Mouse (Mus musculus) left cerebral cortex, adult 11 months (tissue): ENCODE data around the gene Naaladl1.
A peak's percentile ranks its signal among the peaks of the same experiment; 100 is the strongest.

ENCODE experiments used
- DNase-seq: peaks from one replicate; pipeline ENCODE4 v3.0.0; 2022; ENCODE audit warnings: low spot score

The Naaladl1 gene

DNA sequence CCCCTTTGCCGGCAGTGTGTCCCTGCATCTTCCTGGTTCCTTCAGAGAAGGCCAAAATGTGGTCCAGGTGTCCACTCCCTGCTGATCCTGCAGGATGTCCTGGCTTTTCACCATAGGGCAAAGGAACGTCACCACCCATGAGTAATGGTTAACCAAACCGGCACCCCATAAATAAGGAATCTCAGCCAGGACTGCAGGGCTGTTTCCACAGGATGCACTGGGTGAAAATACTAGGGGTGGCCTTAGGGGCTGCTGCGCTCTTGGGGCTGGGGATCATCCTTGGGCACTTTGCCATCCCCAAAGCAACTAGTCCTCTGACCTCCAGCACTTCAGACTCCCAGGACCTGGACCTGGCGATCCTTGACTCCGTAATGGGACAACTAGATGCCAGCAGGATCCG is at the start of gene Naaladl1:
TSS of gene Naaladl1 (plus strand) at position 197 of the 400 bp plus-strand sequence.
- no peak for DNase-seq

GRCm38 (mm10) chr19:6056696-6057095 is 48.9 kb upstream of the Naaladl1 start:
- no peak for DNase-seq

DNA sequence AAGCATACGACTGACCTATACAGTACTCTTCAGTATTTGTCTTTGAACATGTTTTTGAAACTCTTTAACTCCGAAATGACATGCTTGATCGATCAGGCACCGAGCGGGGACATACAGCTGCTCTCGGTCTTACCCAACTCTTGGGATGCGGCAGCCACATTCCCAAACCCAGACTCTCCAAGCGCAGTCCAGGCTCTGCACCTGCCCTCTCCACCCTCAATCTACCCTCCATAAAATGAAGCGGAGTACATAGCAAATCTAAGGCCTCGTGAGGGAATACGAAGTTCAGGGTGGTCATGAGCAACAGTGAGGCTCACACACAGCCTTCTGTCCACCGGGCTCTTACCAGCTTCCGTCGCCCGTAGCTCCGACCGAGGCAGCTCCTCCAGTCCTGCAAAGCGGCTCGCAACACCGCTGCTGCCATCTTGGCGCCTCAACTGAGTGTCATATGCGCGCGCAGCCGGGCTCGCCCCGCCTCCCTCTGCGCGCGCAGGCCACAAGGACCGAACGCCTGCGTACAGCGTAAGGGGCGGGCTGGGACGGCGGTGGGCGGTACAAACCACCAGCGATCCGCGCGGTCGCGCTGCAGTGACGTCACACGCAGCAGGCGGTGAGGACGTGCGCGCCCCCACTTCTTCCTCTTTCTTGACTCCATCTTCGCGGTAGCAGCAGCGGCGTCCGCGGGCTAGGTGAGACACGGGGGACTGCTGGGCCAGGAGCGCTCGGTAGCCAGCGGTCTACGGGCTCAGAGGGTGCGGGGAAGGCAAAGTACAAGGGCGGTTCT is 48.1 kb upstream of the Naaladl1 start, which contains the start of the genes Mrpl49 and Fau:
TSS of gene Mrpl49 (minus strand) at position 473 of the 784 bp plus-strand sequence.
TSS of gene Fau (plus strand) at position 532 of the 784 bp plus-strand sequence.
- DNase-seq = peak; percentile 95

DNA sequence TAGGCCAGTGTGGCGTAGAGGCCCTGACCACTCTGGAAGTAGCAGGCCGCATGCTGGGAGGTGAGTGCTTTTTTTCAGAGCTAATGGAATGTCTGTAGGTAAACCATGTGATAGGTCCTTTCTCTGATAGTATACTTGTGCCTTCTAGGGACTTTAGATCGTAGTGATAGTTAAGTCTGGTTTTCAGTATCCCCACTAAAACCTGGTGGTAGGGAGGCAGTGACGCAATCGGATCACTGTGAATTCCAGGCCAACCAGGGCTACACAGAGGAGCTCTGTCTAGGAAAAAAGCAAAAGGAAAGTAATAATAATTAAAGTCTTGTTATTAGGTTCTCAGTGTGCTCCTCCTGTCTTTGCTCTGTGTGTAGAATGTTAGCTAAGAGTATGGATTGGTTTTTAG is 47.1 kb upstream of the Naaladl1 start:
- DNase-seq = no peak

DNA sequence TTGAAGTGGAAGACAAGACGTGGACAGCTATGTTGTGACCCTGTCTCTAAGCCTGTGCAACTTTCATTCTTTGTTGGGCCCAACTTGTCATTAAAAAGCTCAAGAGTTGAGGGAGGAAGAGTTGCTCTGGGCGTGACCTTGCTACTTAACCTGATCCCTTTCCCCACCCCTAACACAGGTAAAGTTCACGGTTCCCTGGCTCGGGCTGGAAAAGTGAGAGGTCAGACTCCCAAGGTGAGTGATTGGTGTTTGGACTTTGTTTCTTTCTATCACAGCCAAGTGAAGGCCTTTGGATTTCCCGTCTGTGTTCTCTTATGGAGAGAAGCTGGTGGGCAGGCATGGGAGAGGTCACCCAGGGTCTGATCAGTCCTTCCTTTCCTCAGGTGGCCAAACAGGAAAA is 46.6 kb upstream of the Naaladl1 start:
- DNase-seq = no peak

DNA sequence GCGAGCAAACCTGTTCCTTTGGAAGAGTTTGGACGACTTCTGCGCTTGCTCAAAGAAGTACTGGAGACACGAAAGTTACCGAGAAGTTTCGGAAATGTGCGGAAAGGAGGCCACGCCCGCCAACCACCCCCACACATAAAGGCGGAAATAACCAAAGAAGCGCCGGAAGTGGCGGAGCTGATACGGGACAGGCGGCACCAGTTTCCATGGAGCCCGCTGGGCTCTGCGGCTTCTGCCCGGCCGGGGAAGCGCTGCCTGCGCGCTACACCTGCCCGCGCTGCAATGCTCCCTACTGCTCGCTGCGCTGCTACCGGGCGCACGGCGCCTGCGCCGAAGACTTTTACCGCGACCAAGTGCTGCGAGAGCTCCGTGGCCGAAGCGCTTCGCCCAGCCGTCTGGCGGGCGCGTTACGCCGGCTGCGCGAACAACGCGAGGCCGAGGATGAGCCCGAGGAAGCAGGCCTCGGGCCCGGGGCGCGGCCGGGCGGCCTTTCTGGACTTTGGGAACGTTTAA is 44.5 kb upstream of the Naaladl1 start, which contains the start of gene Znhit2:
TSS of gene Znhit2 (plus strand) at position 172 of the 513 bp plus-strand sequence.
- peak; percentile 90 for DNase-seq

GRCm38 (mm10) chr19:6061641-6062302 is 43.8 kb upstream of the Naaladl1 start:
- no peak for DNase-seq

DNA sequence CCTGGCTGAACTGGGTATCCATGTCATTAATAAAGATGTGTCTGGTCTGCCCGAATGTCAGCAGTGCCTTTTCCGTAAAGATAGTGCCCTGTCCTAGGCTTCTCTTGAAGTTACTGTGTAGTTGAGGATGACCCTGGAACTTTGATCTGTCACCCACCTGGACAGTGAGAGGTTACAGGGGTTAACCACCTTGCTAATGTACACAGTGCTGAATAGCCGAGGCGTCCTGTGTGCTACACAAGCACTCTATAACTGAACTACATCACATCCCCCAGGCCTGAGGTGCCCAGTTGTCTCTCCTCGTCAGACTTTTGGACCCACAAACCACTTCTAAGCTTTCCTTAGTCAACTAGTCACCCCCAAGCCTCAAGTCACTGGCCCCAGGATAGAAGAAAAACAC is 43.2 kb upstream of the Naaladl1 start:
- no peak for DNase-seq

DNA sequence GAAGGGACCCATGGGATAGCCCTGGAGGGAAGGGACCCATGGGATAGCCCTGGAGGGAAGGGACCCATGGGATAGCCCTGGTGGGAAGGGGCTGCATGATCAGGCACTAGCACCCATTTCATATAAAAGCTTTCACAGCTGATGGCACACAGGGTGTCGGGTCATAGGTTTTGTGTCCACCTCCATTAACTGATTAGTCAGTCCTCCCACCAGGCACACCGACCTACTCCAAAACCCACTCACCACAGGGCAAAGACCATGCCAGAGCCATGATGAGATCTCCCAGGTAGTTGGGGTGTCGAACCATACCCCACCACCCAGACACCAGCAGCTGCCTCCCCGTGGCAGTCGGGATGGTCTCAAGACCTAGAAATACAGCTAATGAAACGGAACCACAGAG is 42.5 kb upstream of the Naaladl1 start:
- DNase-seq = no peak

- no peak for DNase-seq
Observed at GRCm38 (mm10) chr19:6066571-6066970, 39.0 kb upstream of the Naaladl1 start.

DNA sequence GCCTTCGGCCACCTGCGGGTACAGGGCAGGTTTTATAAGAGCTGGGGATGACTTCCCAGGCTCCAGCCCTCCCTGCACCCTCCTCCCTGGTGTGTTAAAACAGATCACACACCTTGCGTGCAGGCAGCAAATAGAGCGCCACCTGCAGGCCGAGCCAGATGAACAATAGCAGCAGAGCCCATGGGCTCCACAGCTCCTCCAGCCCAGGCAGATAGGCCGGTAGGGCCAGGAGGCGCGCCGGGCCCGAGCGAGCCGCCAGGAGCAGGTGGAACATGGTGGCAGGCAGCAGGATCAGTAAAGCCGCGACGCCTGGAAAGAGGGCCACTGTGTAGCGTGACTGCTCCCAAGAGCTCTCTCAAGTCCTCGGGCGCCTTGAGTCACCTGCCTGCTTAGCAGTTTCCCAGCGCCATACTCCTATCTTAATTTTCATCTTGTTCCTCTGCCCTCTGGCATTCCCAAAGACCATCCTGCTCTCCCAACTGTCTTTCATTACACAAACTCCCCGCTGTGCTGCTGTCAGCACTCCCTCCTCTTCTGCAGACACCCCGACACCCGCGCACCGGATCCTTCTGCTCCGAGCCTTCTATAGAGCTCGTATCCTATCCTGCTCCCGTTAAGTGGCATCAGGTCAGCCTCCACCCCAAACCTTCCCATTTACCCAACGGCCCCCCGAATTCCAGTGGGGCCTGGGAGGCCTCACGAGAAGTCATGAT is 38.4 kb upstream of the Naaladl1 start:
- DNase-seq = peak; percentile 79

DNA sequence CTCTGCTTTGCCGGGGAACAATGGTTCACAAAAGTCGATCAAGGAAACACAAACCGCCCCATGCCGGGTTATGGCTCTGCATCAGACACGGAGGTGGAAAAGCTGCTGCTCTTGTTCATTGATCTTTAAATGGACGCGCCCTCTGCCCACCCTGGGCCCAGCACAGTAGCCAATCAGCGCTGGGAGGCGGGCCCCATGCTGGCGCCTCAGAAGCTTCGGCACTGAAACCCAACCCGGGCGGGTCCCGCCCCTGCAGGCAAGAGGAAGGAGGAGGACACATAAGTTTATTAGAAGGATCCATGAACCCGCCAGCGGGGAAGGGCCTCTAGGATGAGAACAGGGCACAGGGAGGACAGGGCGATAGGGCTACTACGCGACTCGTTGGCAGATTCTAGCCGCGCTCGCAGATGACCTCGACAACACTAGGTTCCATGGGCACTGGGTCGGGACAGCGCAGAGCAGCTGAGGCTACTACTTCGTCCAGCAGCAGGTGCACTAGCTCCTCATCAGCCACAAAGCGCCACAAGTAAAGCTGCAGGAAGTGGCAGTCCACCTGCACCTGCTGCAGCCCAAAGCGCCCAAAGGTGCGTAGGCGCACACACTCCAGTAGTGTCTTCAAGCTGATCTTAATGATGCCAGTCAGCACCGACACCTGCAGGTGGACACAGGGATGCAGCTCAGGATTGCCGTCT is 37.7 kb upstream of the Naaladl1 start, which contains the start of gene Tm7sf2:
TSS of gene Tm7sf2 (minus strand) at position 650 of the 692 bp plus-strand sequence.
- peak; percentile 77 for DNase-seq

GRCm38 (mm10) chr19:6068951-6069350 is 36.6 kb upstream of the Naaladl1 start:
- DNase-seq = no peak

GRCm38 (mm10) chr19:6069851-6070250 is 35.7 kb upstream of the Naaladl1 start:
- DNase-seq = no peak

DNA sequence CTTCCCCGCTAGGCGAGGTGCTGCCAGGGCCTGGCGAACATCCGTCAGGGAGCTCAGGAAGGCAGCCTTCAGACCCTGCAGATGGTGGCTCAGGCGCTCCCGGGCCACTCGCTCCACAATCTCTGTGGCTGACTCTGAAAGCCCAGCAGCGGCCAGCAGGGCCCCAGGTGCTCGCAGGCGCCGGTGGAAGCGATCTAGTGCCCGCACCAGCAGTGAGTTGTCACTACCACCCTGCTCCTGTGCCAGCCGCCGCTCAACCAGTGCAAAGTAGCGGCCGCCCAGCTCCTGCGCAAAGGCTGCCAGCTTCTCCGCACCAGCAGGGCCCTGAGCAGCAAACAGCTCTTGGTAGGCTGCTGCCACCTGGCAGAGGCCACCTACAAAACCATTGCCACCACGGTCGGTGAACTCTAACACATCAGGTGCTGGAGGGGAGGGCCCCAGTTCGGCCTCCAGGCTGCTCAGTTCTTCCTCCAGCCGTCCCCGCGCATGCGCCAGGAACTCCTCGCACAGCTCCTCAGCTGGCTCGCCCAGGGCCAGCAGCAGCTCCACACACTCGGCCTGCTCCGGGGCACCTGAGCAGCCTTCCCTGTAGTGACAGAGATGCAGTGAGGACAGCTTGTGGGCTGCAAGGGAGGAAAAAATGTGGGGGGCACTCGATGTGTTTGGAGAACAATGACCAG is 34.9 kb upstream of the Naaladl1 start:
- DNase-seq = no peak

DNA sequence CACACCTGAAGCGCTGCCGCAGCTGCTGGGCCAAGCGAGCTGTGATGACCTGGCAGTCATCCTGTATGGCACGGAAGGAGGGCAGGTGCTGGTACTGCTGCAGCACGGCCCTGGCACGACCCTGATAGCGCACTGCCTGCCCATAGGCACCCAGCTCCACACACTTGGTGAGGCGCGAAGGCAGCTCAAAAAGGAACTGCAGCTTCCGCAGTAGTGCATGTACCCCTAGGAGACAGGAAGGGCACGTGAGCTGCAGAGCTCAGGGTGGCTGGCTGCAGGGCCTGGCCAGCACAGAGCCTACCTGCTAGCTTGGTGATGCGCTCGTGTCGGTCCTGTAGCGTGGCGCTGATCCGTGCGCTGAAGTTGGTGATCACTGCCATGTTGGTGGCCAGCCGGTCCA is 34.3 kb upstream of the Naaladl1 start:
- no peak for DNase-seq

DNA sequence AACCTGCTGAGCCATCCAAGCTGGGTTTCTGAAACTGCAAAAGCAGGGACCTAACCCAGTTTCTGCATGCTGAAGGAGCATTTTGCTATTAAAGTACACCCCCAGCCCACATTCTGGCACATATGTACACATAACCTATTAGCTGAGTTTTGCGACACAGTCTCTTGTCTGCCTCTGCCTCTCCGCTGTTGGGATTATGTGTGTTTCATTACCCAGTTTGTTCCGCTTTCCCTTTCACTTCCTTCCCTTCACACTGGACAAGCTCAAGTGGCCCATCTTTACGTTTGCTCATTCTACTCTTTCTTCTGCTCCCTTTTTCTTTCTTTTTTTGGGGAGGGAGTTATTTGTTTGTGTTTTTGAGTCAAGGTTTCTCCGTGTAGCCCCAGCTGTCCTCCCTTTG is 31.7 kb upstream of the Naaladl1 start:
- no peak for DNase-seq

DNA sequence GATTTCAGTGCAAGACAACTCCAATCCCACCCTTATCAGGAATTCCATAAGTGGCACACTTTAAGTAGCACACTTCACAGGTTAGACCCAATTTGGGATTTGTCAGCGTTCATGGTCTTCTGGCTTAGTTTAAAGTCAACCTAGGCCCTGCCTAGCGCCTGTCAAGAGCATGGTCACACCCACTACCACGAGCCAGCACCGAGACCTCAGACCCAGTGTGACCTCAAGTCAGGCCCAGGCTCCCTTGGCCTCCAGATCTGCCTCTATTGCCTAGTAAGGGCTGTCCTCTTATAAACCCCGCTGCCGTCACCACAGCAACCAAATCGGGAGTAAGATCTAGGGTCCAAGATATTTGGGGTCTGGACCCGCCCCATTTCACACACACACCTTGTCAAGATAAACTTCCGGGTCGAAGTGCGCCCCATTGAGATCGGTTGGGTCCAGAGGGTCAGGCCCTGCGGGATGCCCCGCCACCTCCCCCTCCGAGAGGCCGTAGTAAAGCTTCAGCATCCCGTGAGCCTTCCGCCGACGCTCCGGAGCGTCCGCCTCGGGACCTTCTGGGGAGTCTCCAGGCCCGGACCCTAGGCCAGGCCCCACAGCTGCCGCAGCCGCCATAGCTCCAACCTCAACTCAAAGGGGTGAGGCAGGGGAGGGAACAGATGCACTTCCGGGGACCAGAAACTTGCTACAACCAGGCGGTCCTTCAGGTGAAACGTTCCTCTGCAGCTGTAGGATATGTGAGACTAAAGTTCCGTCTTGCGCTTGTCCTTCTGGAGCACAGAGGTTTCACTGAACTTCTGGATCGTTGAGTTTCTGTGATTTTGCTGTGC is 28.8 kb upstream of the Naaladl1 start, which contains the start of gene Vps51:
TSS of gene Vps51 (minus strand) at position 668 of the 830 bp plus-strand sequence.
- DNase-seq = peak; percentile 76

- no peak for DNase-seq
Observed at GRCm38 (mm10) chr19:6079983-6080480, 25.6 kb upstream of the Naaladl1 start, which contains the start of gene Tmem262. Gene Tmem262, plus strand, starts transcription at chr19:6080033.

GRCm38 (mm10) chr19:6082156-6082555 is 23.4 kb upstream of the Naaladl1 start, which contains the start of gene Gm28374:
Gene Gm28374, minus strand, starts transcription at chr19:6082256.
- DNase-seq = no peak
